Mouse (Mus musculus): ENCODE measurements around the gene Prkab1.

- TF ChIP-seq POLR2A (IDR thresholded peaks at IDR 0.05; ENCODE audit: extremely low read depth, insufficient read depth, low read length): no peak
- no peak for TF ChIP-seq CTCF (IDR thresholded peaks at IDR 0.05; ENCODE audit: low read depth, low read length)
Measured at GRCm38 (mm10) chr5:116022131-116022530, 2.2 kb downstream of the Prkab1 start.

All from liver, adult 2 months (tissue).